Mouse (Mus musculus) CD4-positive, CD25-positive, alpha-beta regulatory T cell (primary cell): ENCODE data around the gene Dnah8. TPM values are rescaled to one million over a fixed set of nuclear protein-coding genes. Genes with fewer than 3 reads are reported as not detected.

Experiments
- polyA plus RNA-seq: library from polyadenylated mRNA; unstranded; fragments of 100-300 nt; shearing (Covaris generic); gene quantifications from one replicate; pipeline ENCODE4 v1.2.1, GENCODE M21; 2017

Dnah8 gene
- polyA plus RNA-seq = 27.5 TPM

GRCm38 (mm10) chr17:30624132-30624531 is at the start of gene Dnah8:
TSS of gene Dnah8 (plus strand) at chr17:30624354.

DNA sequence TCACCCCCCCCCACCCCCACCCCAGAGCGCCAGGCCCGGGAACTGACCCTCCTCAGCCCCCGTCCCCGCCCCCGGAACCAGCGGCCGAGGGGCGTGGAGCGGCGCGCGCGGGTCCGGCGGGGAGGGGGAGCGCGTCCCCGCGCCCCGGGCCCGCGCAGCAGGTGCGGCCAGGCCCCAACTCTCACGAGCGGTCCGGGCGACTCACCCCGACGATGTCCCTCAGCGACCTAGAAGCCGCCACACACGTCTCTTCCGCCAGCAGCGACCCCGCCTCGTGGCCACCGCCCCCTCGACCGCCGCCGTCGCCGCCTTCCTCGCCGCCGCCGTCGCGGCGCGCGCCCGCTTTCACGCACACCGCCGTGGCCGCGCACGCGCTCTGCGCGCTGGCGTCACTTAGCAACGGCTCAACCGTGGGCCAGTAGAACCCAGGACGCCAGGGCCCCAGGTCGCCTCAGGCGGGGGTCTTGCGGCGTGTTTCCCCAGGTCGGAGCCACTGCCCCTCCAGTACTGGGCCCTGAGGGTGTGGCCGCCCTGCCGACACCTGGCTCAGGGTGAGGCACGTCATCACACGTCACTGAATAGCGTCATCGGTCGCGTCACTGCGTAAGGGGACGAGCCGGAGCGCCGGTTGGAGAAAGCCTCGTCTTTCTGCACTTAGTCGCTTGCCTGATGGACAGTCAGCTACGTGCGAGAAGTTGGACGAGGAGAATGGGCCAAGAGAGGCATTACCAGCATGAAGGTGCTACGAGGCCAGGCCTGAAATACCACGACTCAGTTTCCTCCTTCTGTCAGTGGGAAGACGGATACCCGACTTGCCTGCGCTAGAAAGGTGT is 48.0 kb upstream of the Dnah8 start, which contains the start of gene Btbd9:
Btbd9 (minus strand) TSS at position 548 of the 833 bp plus-strand sequence.

GRCm38 (mm10) chr17:30626719-30627118 is 2.6 kb downstream of the Dnah8 start, which contains the start of gene Glo1:
TSS of gene Glo1 (minus strand) at chr17:30626871.

GRCm38 (mm10) chr17:30901627-30902026 is 277.5 kb downstream of the Dnah8 start, which contains the start of gene Glp1r:
TSS of gene Glp1r (plus strand) at chr17:30901817.

Other genes starting within 250 kb of the Dnah8 start
- 60.4 TPM for gene Btbd9, start 47.9 kb upstream of the Dnah8 start, polyA plus RNA-seq
- 110 TPM for gene Glo1, start 2.5 kb downstream of the Dnah8 start, polyA plus RNA-seq